Mouse (Mus musculus) MEL (cell line): ENCODE measurements around the gene Ganab. TPM values are rescaled to one million over a fixed set of nuclear protein-coding genes. Genes with fewer than 3 reads are reported as not detected.

ENCODE experiments used
- DNase-seq: peaks from one replicate; pipeline ENCODE4 v3.0.0; 2011; ENCODE audit warnings: low read depth, low spot score
- H3K27ac ChIP-seq: 2 replicates; pipeline ENCODE4 v1.5.1; 2012; ENCODE audit warnings: low read depth, mild to moderate bottlenecking, control low read depth, low read length, moderate library complexity; ENCODE audit not compliant: control insufficient read depth
- H3K27me3 ChIP-seq, 2 experiments: fragments of 150-350 bp in 1 of 2; sonication (generic) in 1 of 2; 2 replicates each; pipeline ENCODE4 v1.6.1; 2012; ENCODE audit warnings: low read length in 2 of 2, mild to moderate bottlenecking in 2 of 2, improper control_type of control experiment in 1 of 2, moderate library complexity in 1 of 2; ENCODE audit not compliant: insufficient read depth in 2 of 2, control insufficient read depth in 1 of 2
- H3K36me3 ChIP-seq, 2 experiments: 2 replicates each; pipeline ENCODE4 v1.6.1; 2012 to 2014; ENCODE audit warnings: low read length in 2 of 2, improper control_type of control experiment in 1 of 2, inconsistent platforms in 1 of 2, mild to moderate bottlenecking in 1 of 2; ENCODE audit not compliant: insufficient read depth in 2 of 2, control insufficient read depth in 1 of 2
- H3K4me1 ChIP-seq, 2 experiments: fragments of 150-350 bp in 1 of 2; sonication (generic) in 1 of 2; 2 replicates each; pipeline ENCODE4 v1.6.1; 2012; ENCODE audit warnings: low read length in 2 of 2, improper control_type of control experiment in 1 of 2, mild to moderate bottlenecking in 1 of 2; ENCODE audit not compliant: insufficient read depth in 2 of 2, control insufficient read depth in 1 of 2
- H3K4me3 ChIP-seq, 2 experiments: fragments of 150-350 bp in 1 of 2; sonication (generic) in 1 of 2; 2 replicates each; pipeline ENCODE4 v1.5.1; 2012; ENCODE audit warnings: low read depth in 2 of 2, low read length in 2 of 2, mild to moderate bottlenecking in 2 of 2, moderate library complexity in 2 of 2, control low read depth in 1 of 2, improper control_type of control experiment in 1 of 2; ENCODE audit not compliant: control insufficient read depth in 1 of 2, insufficient read depth in 1 of 2
- H3K79me2 ChIP-seq: 2 replicates; pipeline ENCODE4 v1.6.1; 2012; ENCODE audit warnings: mild to moderate bottlenecking, low read length, moderate library complexity; ENCODE audit not compliant: control insufficient read depth, poor library complexity, insufficient read depth
- H3K9ac ChIP-seq: 2 replicates; pipeline ENCODE4 v1.6.1; 2012; ENCODE audit warnings: low read depth, mild to moderate bottlenecking, control low read depth, low read length, moderate library complexity; ENCODE audit not compliant: control insufficient read depth, poor library complexity, severe bottlenecking
- H3K9me3 ChIP-seq: fragments of 150-350 bp; sonication (generic); replicated peaks from 2 replicates; pipeline ENCODE4 v1.6.1; 2012; ENCODE audit warnings: mild to moderate bottlenecking, low read length, improper control_type of control experiment, moderate library complexity; ENCODE audit not compliant: insufficient read depth
- CHD1 ChIP-seq: IDR thresholded peaks from 2 replicates; pipeline ENCODE4 v1.6.1; 2012; ENCODE audit warnings: low read depth, mild to moderate bottlenecking, inconsistent platforms, low read length, improper control_type of control experiment
- ELF1 ChIP-seq: IDR thresholded peaks from 2 replicates; pipeline ENCODE4 v1.6.1; 2014; ENCODE audit warnings: low read depth, mild to moderate bottlenecking, inconsistent platforms, low read length, improper control_type of control experiment, moderate library complexity
- ETS1 ChIP-seq: IDR thresholded peaks from 2 replicates; pipeline ENCODE4 v1.6.1; 2012; ENCODE audit warnings: low read depth, mild to moderate bottlenecking, inconsistent platforms, low read length, improper control_type of control experiment, moderate library complexity
- GABPA ChIP-seq: IDR thresholded peaks from 2 replicates; pipeline ENCODE4 v1.6.1; 2012; ENCODE audit warnings: low read depth, mild to moderate bottlenecking, inconsistent platforms, low read length, improper control_type of control experiment, moderate library complexity
- HCFC1 ChIP-seq: IDR thresholded peaks from 2 replicates; pipeline ENCODE4 v1.6.1; 2012; ENCODE audit warnings: low read depth, mild to moderate bottlenecking, inconsistent platforms, low read length, improper control_type of control experiment, moderate library complexity
- JUND ChIP-seq: IDR thresholded peaks from 2 replicates; pipeline ENCODE4 v1.6.1; 2011; ENCODE audit warnings: low read depth, mild to moderate bottlenecking, improper control_type of control experiment, low read length
- MAFK ChIP-seq: IDR thresholded peaks from 2 replicates; pipeline ENCODE4 v1.6.1; 2011; ENCODE audit warnings: low read depth, mild to moderate bottlenecking, low read length, improper control_type of control experiment, borderline replicate concordance
- MAX ChIP-seq: IDR thresholded peaks from 2 replicates; pipeline ENCODE4 v1.6.1; 2011; ENCODE audit warnings: low read length, improper control_type of control experiment
- MAZ ChIP-seq: IDR thresholded peaks from 2 replicates; pipeline ENCODE4 v1.6.1; 2012; ENCODE audit warnings: low read depth, mild to moderate bottlenecking, inconsistent platforms, low read length, improper control_type of control experiment
- MEF2A ChIP-seq: IDR thresholded peaks from 2 replicates; pipeline ENCODE4 v1.6.1; 2014; ENCODE audit warnings: low read depth, mild to moderate bottlenecking, inconsistent platforms, low read length, improper control_type of control experiment; ENCODE audit not compliant: poor library complexity, insufficient replicate concordance, severe bottlenecking; ENCODE audit errors: extremely low read depth
- MXI1 ChIP-seq: IDR thresholded peaks from 2 replicates; pipeline ENCODE4 v1.6.1; 2011; ENCODE audit warnings: mild to moderate bottlenecking, low read depth, low read length, improper control_type of control experiment
- MYB ChIP-seq: IDR thresholded peaks from 2 replicates; pipeline ENCODE4 v1.6.1; 2011; ENCODE audit warnings: mild to moderate bottlenecking, low read depth, low read length, improper control_type of control experiment
- MYC ChIP-seq: IDR thresholded peaks from 2 replicates; pipeline ENCODE4 v1.6.1; 2011; ENCODE audit warnings: low read depth, mild to moderate bottlenecking, low read length, improper control_type of control experiment, moderate library complexity
- POLR2AphosphoS2 ChIP-seq: IDR thresholded peaks from 2 replicates; pipeline ENCODE4 v1.6.1; 2011; ENCODE audit warnings: low read length, improper control_type of control experiment
- RCOR1 ChIP-seq: IDR thresholded peaks from 2 replicates; pipeline ENCODE4 v1.6.1; 2012; ENCODE audit warnings: low read depth, mild to moderate bottlenecking, inconsistent platforms, low read length, improper control_type of control experiment
- SMC3 ChIP-seq: IDR thresholded peaks from 2 replicates; pipeline ENCODE4 v1.6.1; 2011; ENCODE audit warnings: low read depth, low read length, improper control_type of control experiment
- TBP ChIP-seq: IDR thresholded peaks from 2 replicates; pipeline ENCODE4 v1.8.0; 2011; ENCODE audit warnings: low read depth, low read length, improper control_type of control experiment
- UBTF ChIP-seq: IDR thresholded peaks from 2 replicates; pipeline ENCODE4 v1.6.1; 2012; ENCODE audit warnings: low read depth, mild to moderate bottlenecking, inconsistent platforms, low read length, improper control_type of control experiment, moderate library complexity, borderline replicate concordance; ENCODE audit not compliant: insufficient read depth
- ZMIZ1 ChIP-seq: IDR thresholded peaks from 2 replicates; pipeline ENCODE4 v1.6.1; 2012; ENCODE audit warnings: low read depth, mild to moderate bottlenecking, inconsistent platforms, low read length, improper control_type of control experiment, moderate library complexity
- ZNF384 ChIP-seq: IDR thresholded peaks from 2 replicates; pipeline ENCODE4 v1.6.1; 2012; ENCODE audit warnings: low read depth, mild to moderate bottlenecking, inconsistent platforms, low read length, improper control_type of control experiment
- polyA plus RNA-seq, 2 experiments: library from polyadenylated mRNA; stranded (reverse) in 1 of 2; unstranded in 1 of 2; fragments of >175 nt in 1 of 2; fragments of >200 nt in 1 of 2; gene quantifications; 2 replicates each; pipeline versions ENCODE4 v1.2.1 to v1.2.4; 2012; ENCODE audit warnings: low replicate concordance in 2 of 2, low read depth in 1 of 2; ENCODE audit not compliant: insufficient read length in 2 of 2, insufficient read depth in 1 of 2, missing spikeins in 1 of 2
- total RNA-seq: library from RNA; depleted of rRNA; stranded (reverse); fragments of 300-350 nt; gene quantifications from 2 replicates; pipeline ENCODE4 v1.2.3, GENCODE M21; 2012

Gene Ganab
- total and polyA plus RNA-seq, 3 experiments, result 122 to 123 TPM; not detected in 1

GRCm38 (mm10) chr19:8921741-8922140, 23.9 kb downstream of the Ganab start:
- Histone ChIP-seq H3K27ac (no peak overlapping the region), H3K79me2 (peaks cover 16% of the 10 kb centered on the region), H3K36me3 (peaks cover 0 to 20% of the 10 kb centered on the region in 2 experiments; a peak in 2 of 4 replicates), H3K9ac (no peak overlapping the region; the same call in 1 of the 2 replicates), H3K4me1 (peaks cover 13 to 18% of the 10 kb centered on the region in 2 experiments; a peak in 3 of 4 replicates), H3K9me3 (no peaks in the 10 kb centered on the region), H3K4me3 (no peak overlapping the region), H3K27me3 (no peaks in the 10 kb centered on the region)
- DNase-seq, result no peak
- TF ChIP-seq MEF2A, result no peak
- TF ChIP-seq MAFK, result no peak
- no peak for TF ChIP-seq HCFC1
- no peak for TF ChIP-seq GABPA
- no peak for TF ChIP-seq CHD1
- TF ChIP-seq TBP, result no peak
- no peak for TF ChIP-seq SMC3
- TF ChIP-seq RCOR1, result no peak
- no peak for TF ChIP-seq MYC
- no peak for TF ChIP-seq ETS1
- TF ChIP-seq MAX, result no peak
- no peak for TF ChIP-seq ELF1
- no peak for TF ChIP-seq MYB
- no peak for TF ChIP-seq POLR2AphosphoS2
- no peak for TF ChIP-seq ZMIZ1
- no peak for TF ChIP-seq UBTF

- peak overlapping the region; percentile 15 for H3K9ac ChIP-seq
- no peaks in the 10 kb centered on the region for H3K9me3 ChIP-seq
- peaks cover 0 to 28% of the 10 kb centered on the region in 2 experiments; a peak in 2 of 4 replicates for H3K36me3 ChIP-seq
- peaks cover 20 to 38% of the 10 kb centered on the region in 2 experiments for H3K4me1 ChIP-seq
- peak overlapping the region; percentile 36 for H3K27ac ChIP-seq
- H3K79me2 ChIP-seq, result peaks cover 4% of the 10 kb centered on the region
- H3K27me3 ChIP-seq, result no peaks in the 10 kb centered on the region
- no peak overlapping the region for H3K4me3 ChIP-seq
- TF ChIP-seq CHD1 (no peak), MAX (peak; percentile 44; the same call in 1 of the 2 replicates), JUND (no peak), MYC (peak; percentile 61; the same call in 1 of the 2 replicates), MAZ (0 out of 2 replicates have a peak, but pooled peaks have one; percentile 16), MXI1 (peak; percentile 43; the same call in 1 of the 2 replicates), ETS1 (peak; percentile 57), ZNF384 (0 out of 2 replicates have a peak, but pooled peaks have one; percentile 48)
- DNase-seq, result peak; percentile 27
Measured at GRCm38 (mm10) chr19:8926766-8927165, 28.9 kb downstream of the Ganab start.
